Mouse (Mus musculus) limb, embryonic 13.5 days (tissue): ENCODE data around the gene Homez. TPM values are rescaled to one million over a fixed set of nuclear protein-coding genes. Genes with fewer than 3 reads are reported as not detected.

Experiments used
- ATAC-seq: fragments of 200-750 bp; cut with Nextera tagmentation; 2 replicates; pipeline ENCODE4 v1.8.0; 2017; ENCODE audit warnings: low read depth, moderate number of reproducible peaks, moderate TSS enrichment; ENCODE audit not compliant: low FRiP score
- H3K27ac ChIP-seq: fragments of 300-500 bp; sonication (generic); 2 replicates; pipeline ENCODE4 v1.5.1; 2015; ENCODE audit warnings: inconsistent platforms, mild to moderate bottlenecking, moderate library complexity
- H3K27me3 ChIP-seq: fragments of 300-500 bp; sonication (generic); 2 replicates; pipeline ENCODE4 v1.6.1; 2015; ENCODE audit warnings: mild to moderate bottlenecking, inconsistent platforms
- H3K36me3 ChIP-seq: fragments of 300-500 bp; sonication (generic); 2 replicates; pipeline ENCODE4 v1.6.1; 2015; ENCODE audit warnings: inconsistent platforms, mild to moderate bottlenecking, moderate library complexity
- H3K4me1 ChIP-seq: fragments of 300-500 bp; sonication (generic); 2 replicates; pipeline ENCODE4 v1.6.1; 2015; ENCODE audit warnings: inconsistent platforms
- H3K4me2 ChIP-seq: fragments of 300-500 bp; sonication (generic); replicated peaks from 2 replicates; pipeline ENCODE4 v1.6.1; 2015; ENCODE audit warnings: inconsistent platforms, mild to moderate bottlenecking, moderate library complexity
- H3K4me3 ChIP-seq: fragments of 300-500 bp; sonication (generic); 2 replicates; pipeline ENCODE4 v1.5.1; 2015; ENCODE audit warnings: moderate library complexity, mild to moderate bottlenecking, inconsistent platforms
- H3K9ac ChIP-seq: fragments of 300-500 bp; sonication (generic); 2 replicates; pipeline ENCODE4 v1.6.1; 2015; ENCODE audit warnings: mild to moderate bottlenecking, inconsistent platforms
- H3K9me3 ChIP-seq: fragments of 300-500 bp; sonication (generic); 2 replicates; pipeline ENCODE4 v1.6.1; 2016; ENCODE audit warnings: inconsistent platforms
- WGBS: fragments of 180-500 bp; shearing (Covaris S2); methylation state at CpG from one replicate; pipeline ENCODE4 v1.1.7; 2015; 5-methylcytosine and 5-hydroxymethylcytosine counted together
- polyA plus RNA-seq: library from polyadenylated mRNA; unstranded; fragments of >200 nt; fragmentation: Nextera tagmentation; extraction: Ambion mirVana; gene quantifications from 2 replicates; pipeline ENCODE4 v1.2.1, GENCODE M21; 2015

The Homez gene
- polyA plus RNA-seq, 1 experiment from 2014 or later, result 12.7 TPM

- 0 out of 2 replicates have a peak, but pooled peaks cover 7% of the 10 kb centered on the region for H3K4me1 ChIP-seq
- ATAC-seq, result no peak
- no peak overlapping the region for H3K4me2 ChIP-seq
- no peak overlapping the region for H3K9ac ChIP-seq
- whole genome bisulfite sequencing, result 63% methylated on average over 3 of the region's 3 CpGs
- no peaks in the 10 kb centered on the region for H3K9me3 ChIP-seq
- H3K27me3 ChIP-seq, result no peaks in the 10 kb centered on the region
- H3K36me3 ChIP-seq, result no peaks in the 10 kb centered on the region
- no peak overlapping the region for H3K4me3 ChIP-seq
- H3K27ac ChIP-seq, result no peak overlapping the region
Measured at GRCm38 (mm10) chr14:54866268-54866667, 4.5 kb downstream of the Homez start.

DNA sequence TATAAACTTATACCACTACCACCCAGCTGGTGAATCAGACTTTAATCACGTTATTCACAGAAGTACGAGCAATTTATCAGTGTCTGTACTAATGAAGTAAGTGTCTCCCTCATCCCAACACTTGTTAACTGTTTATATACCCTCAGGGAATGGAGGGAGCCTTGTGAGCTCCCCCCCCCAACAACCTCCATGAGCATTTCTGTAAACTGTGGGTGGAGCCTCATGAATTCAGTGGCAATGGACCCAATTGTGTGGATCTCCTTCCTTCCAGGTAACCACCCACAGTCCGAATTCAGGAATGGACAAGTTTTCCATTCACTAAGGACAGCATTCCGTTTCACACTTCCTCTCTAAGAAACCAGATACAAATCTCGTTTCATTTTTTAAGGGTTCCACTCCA, 5.1 kb downstream of the Homez start:
- Histone ChIP-seq H3K36me3 (no peaks in the 10 kb centered on the region), H3K4me3 (no peak overlapping the region), H3K9ac (no peak overlapping the region), H3K27ac (no peak overlapping the region), H3K27me3 (no peaks in the 10 kb centered on the region), H3K4me2 (no peak overlapping the region), H3K9me3 (no peaks in the 10 kb centered on the region), H3K4me1 (0 out of 2 replicates have a peak, but pooled peaks cover 7% of the 10 kb centered on the region)
- no peak for ATAC-seq
- 74% methylated on average over 5 of the region's 5 CpGs for WGBS

DNA sequence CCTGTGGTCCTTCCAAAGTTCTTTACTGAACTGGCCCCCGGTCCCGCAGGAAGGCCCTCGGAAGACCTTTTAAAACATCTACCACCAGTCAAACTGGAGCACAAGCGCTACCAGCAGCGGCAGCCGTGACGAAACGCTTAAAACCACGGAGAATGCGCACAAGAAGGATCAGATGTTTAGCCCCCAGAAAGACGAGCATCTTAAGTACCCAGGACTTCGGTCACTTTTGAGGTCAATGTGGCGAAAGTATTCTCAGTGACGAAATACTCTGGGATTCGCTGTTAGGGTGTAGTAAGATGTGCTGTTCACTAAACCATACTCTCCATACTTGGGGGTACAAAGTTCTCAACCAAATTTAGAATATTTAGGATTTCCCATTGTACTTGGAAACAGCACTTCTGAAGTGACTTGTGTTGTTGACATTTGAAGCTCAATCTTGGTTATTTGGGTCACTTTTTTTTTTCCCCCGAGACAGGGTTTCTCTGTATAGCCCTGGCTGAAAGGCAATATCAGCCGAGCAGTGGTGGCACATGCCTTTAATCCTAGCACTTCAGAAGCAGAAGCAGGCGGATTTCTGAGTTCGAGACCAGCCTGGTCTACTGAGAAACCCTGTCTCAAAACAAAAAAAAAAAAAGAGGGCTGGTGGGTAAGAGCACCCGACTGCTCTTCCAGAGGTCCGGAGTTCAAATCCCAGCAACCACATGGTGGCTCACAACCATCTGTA, 6.3 kb downstream of the Homez start:
- Histone ChIP-seq H3K9ac (peak overlapping the region; percentile 95), H3K36me3 (no peaks in the 10 kb centered on the region), H3K4me2 (peak overlapping the region; percentile 86), H3K4me3 (peak overlapping the region; percentile 90), H3K9me3 (no peaks in the 10 kb centered on the region), H3K27ac (peak overlapping the region; percentile 39; the same call in 1 of the 2 replicates), H3K27me3 (no peaks in the 10 kb centered on the region), H3K4me1 (0 out of 2 replicates have a peak, but pooled peaks cover 7% of the 10 kb centered on the region)
- whole genome bisulfite sequencing, result 12% methylated on average over 21 of the region's 21 CpGs
- ATAC-seq, result peak; percentile 14; the same call in 1 of the 2 replicates

GRCm38 (mm10) chr14:54863501-54864312, 7.1 kb downstream of the Homez start:
- 0 out of 2 replicates have a peak, but pooled peaks cover 7% of the 10 kb centered on the region for H3K4me1 ChIP-seq
- no peaks in the 10 kb centered on the region for H3K36me3 ChIP-seq
- H3K9ac ChIP-seq, result peak overlapping the region; percentile 95
- peak overlapping the region; percentile 63; the same call in 1 of the 2 replicates for H3K27ac ChIP-seq
- no peaks in the 10 kb centered on the region for H3K9me3 ChIP-seq
- under 1% methylated on average over 54 of the region's 56 CpGs for WGBS
- no peaks in the 10 kb centered on the region for H3K27me3 ChIP-seq
- peak; percentile 100 for ATAC-seq
- peak overlapping the region; percentile 90 for H3K4me3 ChIP-seq
- H3K4me2 ChIP-seq, result peak overlapping the region; percentile 86

GRCm38 (mm10) chr14:54860511-54860910, 10.2 kb downstream of the Homez start:
- WGBS, result 52% methylated on average over 2 of the region's 2 CpGs
- ATAC-seq, result no peak

GRCm38 (mm10) chr14:54857891-54858290, 12.9 kb downstream of the Homez start:
- Histone ChIP-seq H3K4me3 (no peak overlapping the region), H3K9me3 (no peaks in the 10 kb centered on the region), H3K36me3 (peaks cover 40% of the 10 kb centered on the region), H3K4me2 (no peak overlapping the region), H3K27ac (no peak overlapping the region), H3K4me1 (no peaks in the 10 kb centered on the region), H3K9ac (no peak overlapping the region), H3K27me3 (no peaks in the 10 kb centered on the region)
- ATAC-seq, result no peak
- WGBS, result 92% methylated on average over 9 of the region's 9 CpGs

More at GRCm38 (mm10) chr14:54860511-54860910, 10.2 kb downstream of the Homez start:
- no peak overlapping the region for H3K4me3 ChIP-seq
- no peaks in the 10 kb centered on the region for H3K27me3 ChIP-seq
- no peak overlapping the region for H3K9ac ChIP-seq
- H3K9me3 ChIP-seq, result no peaks in the 10 kb centered on the region
- H3K4me2 ChIP-seq, result no peak overlapping the region
- peaks cover 25% of the 10 kb centered on the region for H3K36me3 ChIP-seq
- no peak overlapping the region for H3K27ac ChIP-seq
- 0 out of 2 replicates have a peak, but pooled peaks cover 7% of the 10 kb centered on the region for H3K4me1 ChIP-seq

GRCm38 (mm10) chr14:54856703-54857102, 14.1 kb downstream of the Homez start:
- H3K4me2 ChIP-seq, result no peak overlapping the region
- H3K27ac ChIP-seq, result no peak overlapping the region
- no peaks in the 10 kb centered on the region for H3K4me1 ChIP-seq
- ATAC-seq, result no peak
- H3K4me3 ChIP-seq, result no peak overlapping the region
- no peak overlapping the region for H3K9ac ChIP-seq
- peaks cover 40% of the 10 kb centered on the region for H3K36me3 ChIP-seq
- H3K27me3 ChIP-seq, result no peaks in the 10 kb centered on the region
- no peaks in the 10 kb centered on the region for H3K9me3 ChIP-seq
- 86% methylated on average over 7 of the region's 7 CpGs for WGBS

DNA sequence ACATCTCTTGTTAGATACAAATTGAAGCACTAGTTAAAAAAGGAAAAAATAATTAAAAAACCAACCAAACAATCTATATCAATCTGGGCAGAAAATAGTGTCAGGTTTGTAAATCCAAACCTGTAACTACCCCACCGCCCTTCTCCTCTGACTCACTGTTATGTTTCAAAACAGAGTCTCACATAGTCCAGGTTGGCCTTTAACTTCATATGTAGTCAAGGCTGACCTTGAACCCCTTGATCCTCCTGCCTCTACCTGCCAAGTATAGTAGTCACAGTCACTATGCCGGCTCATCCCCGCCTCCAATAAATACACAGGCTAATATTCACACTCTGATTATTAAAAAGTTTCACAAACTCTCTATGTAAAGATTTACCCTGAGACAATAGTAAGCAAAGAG, 15.0 kb downstream of the Homez start:
- no peaks in the 10 kb centered on the region for H3K4me1 ChIP-seq
- H3K9me3 ChIP-seq, result no peaks in the 10 kb centered on the region
- H3K27ac ChIP-seq, result no peak overlapping the region
- H3K36me3 ChIP-seq, result peaks cover 40% of the 10 kb centered on the region
- H3K9ac ChIP-seq, result no peak overlapping the region
- 96% methylated on average over 3 of the region's 3 CpGs for WGBS
- H3K4me3 ChIP-seq, result no peak overlapping the region
- H3K4me2 ChIP-seq, result no peak overlapping the region
- H3K27me3 ChIP-seq, result no peaks in the 10 kb centered on the region
- no peak for ATAC-seq

DNA sequence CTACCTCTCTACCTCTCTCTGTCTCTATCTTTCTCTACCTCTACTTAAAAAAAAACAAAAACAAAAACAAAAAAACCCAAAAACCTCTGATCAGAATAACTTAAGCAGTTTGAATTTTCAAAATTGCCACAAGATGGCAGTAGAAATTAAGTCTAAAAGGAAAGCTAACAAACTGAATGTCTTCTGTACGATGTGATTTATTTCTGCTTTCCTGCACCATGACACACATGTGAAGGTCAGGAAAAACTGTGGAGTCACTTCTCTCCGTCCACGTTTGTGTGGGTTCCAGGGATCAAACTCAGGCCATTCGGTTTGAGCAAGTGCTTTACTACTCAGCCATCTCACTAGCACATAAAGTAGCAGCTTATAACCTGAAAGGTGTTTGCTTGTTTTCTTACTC, 27.3 kb downstream of the Homez start:
- Histone ChIP-seq H3K27me3 (0 out of 2 replicates have a peak, but pooled peaks cover 3% of the 10 kb centered on the region), H3K4me1 (no peaks in the 10 kb centered on the region), H3K9ac (no peak overlapping the region), H3K4me3 (no peak overlapping the region), H3K9me3 (no peaks in the 10 kb centered on the region), H3K4me2 (no peak overlapping the region), H3K36me3 (no peaks in the 10 kb centered on the region), H3K27ac (no peak overlapping the region)
- WGBS, result 4% methylated on average over 4 of the region's 4 CpGs
- no peak for ATAC-seq

GRCm38 (mm10) chr14:54823716-54824115, 47.0 kb downstream of the Homez start:
- H3K4me2 ChIP-seq, result no peak overlapping the region
- H3K9me3 ChIP-seq, result no peaks in the 10 kb centered on the region
- no peak overlapping the region for H3K27ac ChIP-seq
- no peak overlapping the region for H3K9ac ChIP-seq
- H3K27me3 ChIP-seq, result no peaks in the 10 kb centered on the region
- ATAC-seq, result no peak
- H3K36me3 ChIP-seq, result no peaks in the 10 kb centered on the region
- WGBS, result 63% methylated on average over 1 of the region's 1 CpGs
- no peak overlapping the region for H3K4me3 ChIP-seq
- no peaks in the 10 kb centered on the region for H3K4me1 ChIP-seq

- Histone ChIP-seq H3K9me3 (no peaks in the 10 kb centered on the region), H3K4me3 (no peak overlapping the region), H3K4me2 (no peak overlapping the region), H3K4me1 (no peaks in the 10 kb centered on the region), H3K27ac (no peak overlapping the region), H3K36me3 (no peaks in the 10 kb centered on the region), H3K9ac (no peak overlapping the region), H3K27me3 (no peaks in the 10 kb centered on the region)
- ATAC-seq, result no peak
- 89% methylated on average over 2 of the region's 2 CpGs for WGBS
Measured at GRCm38 (mm10) chr14:54822301-54822700, 48.5 kb downstream of the Homez start.

GRCm38 (mm10) chr14:54817791-54818190, 53.0 kb downstream of the Homez start:
- Histone ChIP-seq H3K27ac (no peak overlapping the region), H3K27me3 (no peaks in the 10 kb centered on the region), H3K9ac (no peak overlapping the region), H3K9me3 (no peaks in the 10 kb centered on the region), H3K4me1 (no peaks in the 10 kb centered on the region), H3K4me2 (no peak overlapping the region), H3K4me3 (no peak overlapping the region), H3K36me3 (no peaks in the 10 kb centered on the region)
- ATAC-seq, result no peak
- WGBS, result 39% methylated on average over 2 of the region's 2 CpGs
